Mouse (Mus musculus) heart, embryonic 15.5 days (tissue): ENCODE measurements around the gene Gm28374. TPM values are rescaled to one million over a fixed set of nuclear protein-coding genes. Genes with fewer than 3 reads are reported as not detected.
"Not testable (repeated sequence)": the region's sequence is repeated elsewhere in the genome, so short reads cannot be mapped to it uniquely, and the experiment has no call there.

Experiments
- ATAC-seq: fragments of 200-750 bp; cut with Nextera tagmentation; replicated peaks from 2 replicates; pipeline ENCODE4 v1.8.0; 2017; ENCODE audit warnings: low read depth, moderate TSS enrichment; ENCODE audit not compliant: insufficient number of reproducible peaks, insufficient read depth, low FRiP score
- H3K27ac ChIP-seq: fragments of 300-500 bp; sonication (generic); 2 replicates; pipeline ENCODE4 v1.5.1; 2015; ENCODE audit warnings: mild to moderate bottlenecking, inconsistent platforms
- H3K27me3 ChIP-seq: fragments of 300-500 bp; sonication (generic); 2 replicates; pipeline ENCODE4 v1.6.1; 2015; ENCODE audit warnings: inconsistent platforms
- H3K36me3 ChIP-seq: fragments of 300-500 bp; sonication (generic); 2 replicates; pipeline ENCODE4 v1.6.1; 2015; ENCODE audit warnings: mild to moderate bottlenecking, inconsistent platforms
- H3K4me1 ChIP-seq: fragments of 300-500 bp; sonication (generic); replicated peaks from 2 replicates; pipeline ENCODE4 v1.6.1; 2015; ENCODE audit warnings: inconsistent platforms
- H3K4me2 ChIP-seq: fragments of 300-500 bp; sonication (generic); 2 replicates; pipeline ENCODE4 v1.6.1; 2015; ENCODE audit warnings: inconsistent platforms, mild to moderate bottlenecking, moderate library complexity
- H3K4me3 ChIP-seq: fragments of 300-500 bp; sonication (generic); 2 replicates; pipeline ENCODE4 v1.5.1; 2015; ENCODE audit warnings: mild to moderate bottlenecking, inconsistent platforms
- H3K9ac ChIP-seq: fragments of 300-500 bp; sonication (generic); 2 replicates; pipeline ENCODE4 v1.6.1; 2015; ENCODE audit warnings: mild to moderate bottlenecking, inconsistent platforms
- H3K9me3 ChIP-seq: fragments of 300-500 bp; sonication (generic); replicated peaks from 2 replicates; pipeline ENCODE4 v1.6.1; 2016; ENCODE audit warnings: inconsistent platforms
- WGBS: fragments of 180-500 bp; shearing (Covaris S2); methylation state at CpG from one replicate; pipeline ENCODE4 v1.1.7; 2015; ENCODE audit warnings: mixed read lengths; 5-methylcytosine and 5-hydroxymethylcytosine counted together
- polyA plus RNA-seq: library from polyadenylated mRNA; unstranded; fragments of >200 nt; fragmentation: Nextera tagmentation; extraction: Ambion mirVana; gene quantifications from 2 replicates; pipeline ENCODE4 v1.2.1, GENCODE M21; 2015

Gm28374 gene
- 0.48 and 1.3 TPM in 2 replicates for polyA plus RNA-seq

DNA sequence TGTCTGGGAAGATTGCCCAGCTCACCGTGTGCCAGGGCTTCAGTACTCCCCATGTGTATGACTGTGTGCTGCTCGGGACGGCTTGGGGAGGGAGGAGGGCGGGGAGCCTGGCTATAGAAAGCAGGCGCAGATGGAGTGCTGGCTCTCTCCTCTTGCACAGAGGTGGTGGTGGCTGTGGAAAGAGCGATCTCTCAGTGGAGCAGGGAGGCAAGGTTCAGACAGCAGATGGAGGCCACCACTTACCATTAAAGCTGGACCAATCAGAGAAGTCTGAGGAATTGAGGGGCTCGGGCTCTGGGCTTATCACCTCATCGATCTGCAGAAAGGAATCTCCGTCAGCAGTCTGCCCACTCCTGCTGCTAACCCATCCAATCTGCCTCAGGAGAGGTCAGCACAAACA, at the start of gene Gm28374:
TSS of gene Gm28374 (minus strand) at position 101 of the 400 bp plus-strand sequence.
- peaks cover 34% of the 10 kb centered on the region for H3K36me3 ChIP-seq
- no peaks in the 10 kb centered on the region for H3K27me3 ChIP-seq
- no peak within 1 kb of the TSS for H3K9ac ChIP-seq
- H3K4me1 ChIP-seq, result peaks cover 27% of the 10 kb centered on the region
- no peak within 1 kb of the TSS for H3K4me3 ChIP-seq
- 86% methylated on average over 9 of the region's 9 CpGs for WGBS
- H3K9me3 ChIP-seq, result no peaks in the 10 kb centered on the region
- no peak for ATAC-seq
- no peak within 1 kb of the TSS for H3K27ac ChIP-seq
- no peak within 1 kb of the TSS for H3K4me2 ChIP-seq

DNA sequence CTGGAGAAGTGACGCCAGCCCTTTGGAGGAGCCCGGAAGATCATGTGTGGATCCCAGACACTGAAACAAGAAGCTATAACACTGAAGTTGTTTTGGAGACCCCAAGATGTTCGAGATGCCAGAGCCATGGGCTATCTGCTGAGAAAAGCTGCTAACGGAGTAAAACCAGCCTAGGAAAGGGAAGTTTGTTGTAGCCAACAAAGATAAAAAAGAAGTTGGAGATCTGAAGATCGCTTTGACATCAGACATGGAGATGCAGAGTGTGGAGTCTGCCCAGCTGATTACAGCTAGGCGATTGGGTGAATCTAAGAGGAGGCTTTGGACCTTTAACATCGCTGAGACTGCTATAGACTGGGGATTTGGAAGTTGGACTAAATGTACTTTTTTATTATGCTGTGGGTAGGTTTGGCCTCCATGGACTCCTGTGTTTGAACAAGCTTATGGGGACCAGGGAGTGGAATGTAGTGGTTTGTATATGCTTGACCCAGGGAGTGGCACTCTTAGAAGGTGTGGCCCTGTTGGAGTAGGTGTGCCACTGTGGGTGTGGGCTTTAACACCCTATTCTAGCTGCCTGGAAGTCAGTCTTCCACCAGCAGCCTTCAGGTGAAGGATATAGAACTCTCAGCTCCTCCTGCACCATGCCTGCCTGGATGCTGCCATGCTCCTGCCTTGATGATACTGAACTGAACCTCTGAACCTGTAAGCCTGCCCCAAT, 48.5 kb upstream of the Gm28374 start:
- H3K36me3 ChIP-seq, result not testable (repeated sequence)

DNA sequence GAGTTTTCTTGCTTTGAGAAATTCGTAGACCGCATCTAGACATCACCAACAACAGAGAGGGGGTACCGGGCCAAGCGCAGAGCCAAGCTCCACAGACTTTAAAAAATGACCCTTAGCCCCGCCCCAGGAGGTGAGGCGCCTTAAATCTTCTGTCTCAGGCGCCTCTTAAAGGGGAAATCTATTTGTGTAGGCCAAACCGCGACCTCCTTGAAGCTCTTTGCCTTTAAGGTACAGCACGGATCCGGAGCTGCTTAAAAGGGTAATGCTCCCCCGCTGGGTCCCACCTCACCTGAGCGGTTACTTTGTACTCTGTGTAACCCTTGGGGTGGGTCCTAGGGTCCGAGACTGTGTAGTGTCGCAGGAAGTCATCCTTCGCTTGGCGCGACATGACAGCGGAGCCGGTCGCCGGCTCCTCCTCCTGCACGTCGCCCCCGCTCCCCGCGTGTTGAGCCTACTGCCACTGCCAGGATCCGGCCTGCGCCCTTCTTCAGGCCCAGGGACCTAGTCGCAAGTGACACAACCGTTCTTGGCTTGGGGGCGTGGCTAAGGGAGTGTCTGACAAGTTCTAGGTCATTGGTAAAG, 45.8 kb upstream of the Gm28374 start, which contains the start of gene Snx15:
TSS of gene Snx15 (minus strand) at position 545 of the 582 bp plus-strand sequence.
- Histone ChIP-seq H3K27me3 (no peaks in the 10 kb centered on the region), H3K9ac (peak within 1 kb of the TSS; percentile 80), H3K4me1 (0 out of 2 replicates have a peak, but pooled peaks cover 2% of the 10 kb centered on the region), H3K36me3 (no peaks in the 10 kb centered on the region), H3K27ac (peak within 1 kb of the TSS; percentile 94), H3K4me2 (peak within 1 kb of the TSS; percentile 71), H3K4me3 (peak within 1 kb of the TSS; percentile 74), H3K9me3 (no peaks in the 10 kb centered on the region)
- WGBS, result under 1% methylated on average over 32 of the region's 32 CpGs
- peak; percentile 94 for ATAC-seq

More for the DNA sequence above, 48.5 kb upstream of the Gm28374 start:
- not testable (repeated sequence) for H3K27ac ChIP-seq, H3K9me3 ChIP-seq, H3K27me3 ChIP-seq, H3K4me3 ChIP-seq, H3K4me2 ChIP-seq, H3K4me1 ChIP-seq, H3K9ac ChIP-seq, ATAC-seq
- 66% methylated on average over 7 of the region's 7 CpGs for WGBS

DNA sequence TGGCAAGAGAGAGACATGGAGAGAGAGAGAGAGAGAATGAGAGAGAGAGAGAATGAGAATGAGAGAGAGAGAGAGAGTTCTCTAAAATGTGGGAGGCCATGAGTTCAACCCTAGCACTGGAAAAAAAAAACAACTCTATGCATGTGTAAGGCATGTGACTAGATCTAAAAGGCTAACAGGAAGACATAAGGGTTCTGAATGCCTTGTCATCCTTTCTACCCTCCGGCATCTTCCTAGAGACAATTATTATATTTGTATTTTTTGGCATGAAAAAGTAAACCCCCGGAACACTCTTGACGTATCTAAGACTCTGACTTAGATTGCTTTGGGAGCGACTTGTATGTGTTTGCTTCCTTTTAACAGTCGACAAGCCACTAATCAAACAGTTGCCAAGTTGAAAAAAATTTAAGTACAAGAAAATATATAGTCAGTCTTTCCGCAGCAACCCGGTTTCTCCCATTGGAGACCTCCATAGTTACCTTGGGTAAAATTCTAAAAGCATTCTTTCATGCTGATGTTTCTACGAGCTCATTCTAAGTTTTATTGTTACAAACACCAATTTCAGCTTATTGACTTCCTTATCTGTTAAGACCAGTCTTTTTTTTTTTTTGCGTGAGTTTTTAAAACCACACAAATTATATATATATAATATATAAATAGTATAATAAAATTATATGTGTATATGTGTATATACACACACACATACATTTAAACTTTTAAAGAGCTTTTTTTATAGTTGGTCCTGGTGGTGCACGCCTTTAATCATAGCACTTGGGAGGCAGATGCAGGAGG, 44.9 kb upstream of the Gm28374 start:
- peak overlapping the region; percentile 74 for H3K4me3 ChIP-seq
- H3K9ac ChIP-seq, result peak overlapping the region; percentile 80
- H3K27me3 ChIP-seq, result no peaks in the 10 kb centered on the region
- no peaks in the 10 kb centered on the region for H3K9me3 ChIP-seq
- 72% methylated on average over 10 of the region's 10 CpGs for whole genome bisulfite sequencing
- no peak for ATAC-seq
- 0 out of 2 replicates have a peak, but pooled peaks cover 2% of the 10 kb centered on the region for H3K4me1 ChIP-seq
- H3K27ac ChIP-seq, result peak overlapping the region; percentile 94
- H3K4me2 ChIP-seq, result peak overlapping the region; percentile 71
- H3K36me3 ChIP-seq, result no peaks in the 10 kb centered on the region

DNA sequence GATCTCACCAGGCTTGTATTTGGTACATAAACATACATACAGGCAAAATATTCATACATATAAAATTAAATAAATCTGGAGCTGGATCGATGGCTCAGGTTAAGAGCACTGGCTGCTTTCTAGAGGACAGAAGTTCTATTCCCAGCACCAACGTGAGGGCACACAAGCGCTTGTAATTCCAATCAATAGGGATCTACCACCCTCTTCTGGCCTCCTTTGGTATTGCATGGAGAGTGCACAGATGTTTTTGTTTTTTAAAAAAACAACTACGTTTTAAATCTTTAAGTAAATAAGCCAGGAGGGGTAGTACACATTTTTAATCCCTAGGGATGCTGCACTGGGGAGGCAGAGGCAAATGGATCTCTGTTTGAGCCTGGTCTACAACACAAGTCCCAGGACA, 44.2 kb upstream of the Gm28374 start:
- no peak overlapping the region for H3K4me3 ChIP-seq
- no peak overlapping the region for H3K9ac ChIP-seq
- no peak overlapping the region for H3K27ac ChIP-seq
- no peaks in the 10 kb centered on the region for H3K27me3 ChIP-seq
- H3K4me2 ChIP-seq, result no peak overlapping the region
- WGBS, result 22% methylated on average over 4 of the region's 4 CpGs
- H3K9me3 ChIP-seq, result no peaks in the 10 kb centered on the region
- ATAC-seq, result no peak
- H3K36me3 ChIP-seq, result no peaks in the 10 kb centered on the region
- 0 out of 2 replicates have a peak, but pooled peaks cover 2% of the 10 kb centered on the region for H3K4me1 ChIP-seq

DNA sequence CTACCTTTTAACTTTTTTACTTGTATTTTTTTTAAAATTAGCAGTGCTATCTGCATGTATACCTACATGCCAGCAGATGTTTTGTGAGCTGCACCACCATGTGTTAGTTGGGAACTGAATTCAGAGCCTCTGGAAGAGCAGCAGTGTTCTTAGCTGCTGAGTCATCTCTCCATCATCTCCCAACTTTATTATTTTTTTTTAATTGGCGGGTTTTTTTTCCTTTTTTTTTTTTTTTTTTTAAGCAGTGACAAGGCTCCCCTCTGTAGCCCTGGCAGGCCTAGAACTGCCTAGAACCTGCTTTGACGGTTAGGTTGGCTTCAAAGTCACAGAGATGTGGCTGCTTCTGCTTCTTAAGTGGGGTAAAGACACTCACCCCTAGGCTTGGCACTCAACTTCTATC, 42.8 kb upstream of the Gm28374 start:
- WGBS, result 67% methylated on average over 2 of the region's 2 CpGs
- no peak overlapping the region for H3K27ac ChIP-seq
- H3K9ac ChIP-seq, result no peak overlapping the region
- ATAC-seq, result no peak
- H3K9me3 ChIP-seq, result no peaks in the 10 kb centered on the region
- H3K27me3 ChIP-seq, result no peaks in the 10 kb centered on the region
- H3K4me2 ChIP-seq, result no peak overlapping the region
- H3K4me3 ChIP-seq, result no peak overlapping the region
- 0 out of 2 replicates have a peak, but pooled peaks cover 3% of the 10 kb centered on the region for H3K36me3 ChIP-seq
- H3K4me1 ChIP-seq, result 0 out of 2 replicates have a peak, but pooled peaks cover 2% of the 10 kb centered on the region

DNA sequence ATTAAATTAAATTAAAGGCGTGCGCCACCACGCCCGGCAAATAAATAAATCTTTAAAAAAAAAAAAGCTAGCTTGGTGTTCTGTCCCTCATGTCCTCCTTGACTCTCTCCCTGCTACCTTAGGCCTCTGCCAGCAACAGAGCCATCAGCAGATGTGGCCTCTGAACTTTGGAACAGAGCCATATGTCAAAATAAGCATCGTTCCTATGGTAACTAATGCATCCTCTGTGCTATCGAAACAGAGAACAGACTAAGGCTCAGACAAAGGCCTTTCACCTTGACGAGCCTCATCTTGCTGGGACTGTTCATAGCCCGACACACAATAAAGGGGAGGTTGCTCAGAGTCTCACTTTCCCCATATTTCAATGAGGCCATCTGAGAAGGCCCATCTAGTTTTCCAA, 41.3 kb upstream of the Gm28374 start:
- no peaks in the 10 kb centered on the region for H3K27me3 ChIP-seq
- WGBS, result 80% methylated on average over 8 of the region's 8 CpGs
- H3K9me3 ChIP-seq, result no peaks in the 10 kb centered on the region
- H3K9ac ChIP-seq, result no peak overlapping the region
- H3K4me3 ChIP-seq, result no peak overlapping the region
- H3K4me2 ChIP-seq, result no peak overlapping the region
- 0 out of 2 replicates have a peak, but pooled peaks cover 3% of the 10 kb centered on the region for H3K36me3 ChIP-seq
- no peak for ATAC-seq
- no peak overlapping the region for H3K27ac ChIP-seq
- peaks cover 6% of the 10 kb centered on the region for H3K4me1 ChIP-seq

DNA sequence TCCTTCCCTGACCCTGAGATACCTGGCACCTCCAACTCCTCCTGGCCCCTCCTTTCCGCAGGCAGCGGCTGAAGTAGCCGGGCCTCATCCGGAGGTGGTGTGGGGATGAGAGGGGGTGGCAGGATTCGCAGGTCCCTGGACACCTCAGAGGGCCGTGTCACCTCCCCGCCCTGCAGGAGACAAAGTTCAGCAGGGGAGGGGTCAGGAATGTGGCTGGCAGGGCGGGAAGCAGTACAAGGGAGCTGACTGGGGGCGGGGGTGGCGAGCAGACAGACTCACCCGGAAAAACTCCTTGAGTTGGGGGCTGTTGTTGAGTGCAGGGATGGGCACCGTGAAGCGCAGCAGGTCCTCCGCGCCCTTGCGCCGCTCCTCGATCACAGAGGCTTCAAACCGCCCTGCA, 39.7 kb upstream of the Gm28374 start:
- Histone ChIP-seq H3K4me1 (peaks cover 15% of the 10 kb centered on the region), H3K9me3 (no peaks in the 10 kb centered on the region), H3K4me3 (no peak overlapping the region), H3K9ac (no peak overlapping the region), H3K36me3 (0 out of 2 replicates have a peak, but pooled peaks cover 3% of the 10 kb centered on the region), H3K4me2 (no peak overlapping the region), H3K27me3 (no peaks in the 10 kb centered on the region), H3K27ac (no peak overlapping the region)
- 32% methylated on average over 19 of the region's 19 CpGs for WGBS
- ATAC-seq, result no peak

DNA sequence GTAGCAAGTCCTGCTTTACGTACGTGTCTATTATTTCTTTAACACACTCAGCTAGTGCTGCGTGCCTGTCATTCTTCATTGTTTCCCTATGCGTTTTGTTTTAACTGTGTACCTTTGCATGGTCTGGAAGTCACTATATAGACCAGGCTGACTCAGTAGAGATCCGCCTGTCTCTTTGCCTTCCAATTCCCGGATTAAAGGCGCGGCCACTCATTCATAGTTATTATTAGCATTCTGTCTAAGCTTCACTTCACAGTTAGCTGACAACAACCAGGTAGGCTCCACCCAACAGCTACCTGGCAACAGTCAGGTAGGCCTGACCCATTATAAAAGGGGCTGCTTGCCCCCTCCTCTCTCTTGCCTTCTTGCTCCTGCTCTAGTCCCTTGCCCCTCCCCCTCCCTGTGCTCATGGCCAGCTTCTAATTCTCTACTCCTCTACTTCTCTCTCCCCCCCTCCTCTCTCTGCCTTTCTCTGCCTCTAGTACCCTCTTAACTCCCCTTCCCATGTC, 36.7 kb upstream of the Gm28374 start:
- peak overlapping the region; percentile 93 for H3K4me2 ChIP-seq
- no peaks in the 10 kb centered on the region for H3K27me3 ChIP-seq
- peak overlapping the region; percentile 71 for H3K4me3 ChIP-seq
- H3K4me1 ChIP-seq, result peaks cover 24% of the 10 kb centered on the region
- peak overlapping the region; percentile 99 for H3K27ac ChIP-seq
- H3K36me3 ChIP-seq, result peaks cover 23% of the 10 kb centered on the region
- no peaks in the 10 kb centered on the region for H3K9me3 ChIP-seq
- H3K9ac ChIP-seq, result peak overlapping the region; percentile 79
- WGBS, result 2% methylated on average over 8 of the region's 8 CpGs
- ATAC-seq, result no peak

DNA sequence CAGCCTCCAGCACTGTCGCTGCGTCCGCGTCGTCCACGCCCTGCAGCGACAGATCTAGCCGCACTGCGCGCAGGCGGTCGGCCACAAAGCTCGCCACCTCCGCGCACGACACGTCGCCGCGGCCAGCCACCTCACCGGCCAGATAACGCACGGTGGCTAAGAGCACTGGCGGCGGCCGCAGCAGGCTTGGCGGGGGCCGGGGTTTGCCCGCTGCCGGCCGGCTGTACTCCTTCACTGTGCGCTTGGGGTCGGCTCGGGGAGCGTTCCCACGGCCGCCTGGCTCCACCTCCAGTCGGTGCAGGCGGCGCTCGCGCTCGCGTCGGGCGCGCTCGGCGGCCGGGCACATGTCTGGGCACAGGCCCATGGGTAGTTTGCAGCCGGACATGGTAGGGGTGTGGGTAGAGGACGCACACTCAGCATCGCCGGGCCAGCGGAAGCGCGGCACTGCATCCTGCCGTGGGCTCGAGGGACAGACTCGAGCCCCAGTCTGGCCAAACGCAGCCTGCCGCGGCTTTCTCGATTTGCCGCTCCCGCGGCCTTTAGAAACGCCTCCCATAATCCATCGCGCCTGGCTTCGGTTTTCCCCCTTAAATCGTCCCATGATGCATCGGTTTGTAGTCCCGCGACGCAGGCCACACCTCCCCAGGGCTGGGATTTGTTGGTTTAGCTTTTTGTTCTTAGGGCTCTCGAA, 36.1 kb upstream of the Gm28374 start, which contains the start of gene Sac3d1:
TSS of gene Sac3d1 (minus strand) at position 665 of the 691 bp plus-strand sequence.
- Histone ChIP-seq H3K27ac (peak within 1 kb of the TSS; percentile 99), H3K27me3 (no peaks in the 10 kb centered on the region), H3K4me3 (peak within 1 kb of the TSS; percentile 71), H3K4me1 (peaks cover 24% of the 10 kb centered on the region), H3K4me2 (peak within 1 kb of the TSS; percentile 93), H3K9me3 (no peaks in the 10 kb centered on the region), H3K9ac (peak within 1 kb of the TSS; percentile 79), H3K36me3 (peaks cover 23% of the 10 kb centered on the region)
- peak; percentile 84 for ATAC-seq
- under 1% methylated on average over 77 of the region's 77 CpGs for WGBS
